Mouse (Mus musculus) splenic B cell, adult 2 months (primary cell): ENCODE measurements at regions not wholly inside any gene's neighbourhood (a gene's known extent, or its start where the extent isn't known, plus 50 kb on each side); places are given as distances from the start of the nearest gene placed in this dataset.

Experiments
- DNase-seq: peaks from one replicate; pipeline ENCODE4 v3.0.0-alpha.2; 2011; ENCODE audit warnings: low read depth, low spot score
- H3K27me3 ChIP-seq: 2 replicates; pipeline ENCODE4 v1.6.1; 2012; ENCODE audit warnings: mild to moderate bottlenecking, low read length, moderate library complexity, mixed read lengths; ENCODE audit not compliant: control insufficient read depth, poor library complexity, insufficient read depth, severe bottlenecking
- H3K36me3 ChIP-seq: 2 replicates; pipeline ENCODE4 v1.6.1; 2012; ENCODE audit warnings: mild to moderate bottlenecking, low read length, moderate library complexity, mixed read lengths; ENCODE audit not compliant: control insufficient read depth, poor library complexity, insufficient read depth, severe bottlenecking

DNA sequence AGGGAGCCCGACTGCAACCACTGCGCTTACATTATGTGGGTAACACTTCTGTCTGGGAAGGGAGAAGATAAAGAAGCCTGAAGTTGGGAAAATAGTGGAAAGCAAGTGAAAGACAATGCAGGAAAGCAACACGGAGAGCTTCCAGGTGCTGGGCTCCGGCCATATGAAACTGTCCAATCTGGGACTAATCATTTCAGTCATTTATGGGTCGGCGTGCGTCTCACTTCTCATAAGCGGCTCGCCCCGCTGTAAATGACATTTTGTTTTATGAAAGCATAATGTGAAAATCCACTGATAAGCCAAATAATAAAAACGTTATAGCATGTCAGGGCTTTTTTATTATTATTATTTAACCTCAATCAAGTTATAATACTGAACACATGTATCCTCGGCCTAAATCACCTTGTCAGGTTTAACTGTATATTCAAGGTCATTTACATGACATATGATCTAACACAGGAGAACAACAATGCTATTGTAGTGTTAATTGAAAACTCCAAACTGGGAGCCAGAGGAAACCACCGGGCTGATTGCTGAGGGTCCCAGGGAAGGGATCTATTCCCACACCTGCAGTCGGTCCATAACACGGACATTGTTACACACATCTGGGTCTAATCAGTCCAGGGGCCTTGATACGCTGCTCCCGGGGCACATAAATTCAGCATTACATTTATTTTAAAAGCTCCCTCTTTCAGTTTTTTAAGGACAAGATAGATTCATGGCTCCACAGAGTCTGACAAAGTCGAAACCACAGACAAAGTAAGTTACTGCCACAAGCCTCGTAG lies 332.4 kb downstream of the Etnk1 start:
- H3K27me3 ChIP-seq, result no peaks in the 10 kb centered on the region
- no peak for DNase-seq
- no peaks in the 10 kb centered on the region for H3K36me3 ChIP-seq

DNA sequence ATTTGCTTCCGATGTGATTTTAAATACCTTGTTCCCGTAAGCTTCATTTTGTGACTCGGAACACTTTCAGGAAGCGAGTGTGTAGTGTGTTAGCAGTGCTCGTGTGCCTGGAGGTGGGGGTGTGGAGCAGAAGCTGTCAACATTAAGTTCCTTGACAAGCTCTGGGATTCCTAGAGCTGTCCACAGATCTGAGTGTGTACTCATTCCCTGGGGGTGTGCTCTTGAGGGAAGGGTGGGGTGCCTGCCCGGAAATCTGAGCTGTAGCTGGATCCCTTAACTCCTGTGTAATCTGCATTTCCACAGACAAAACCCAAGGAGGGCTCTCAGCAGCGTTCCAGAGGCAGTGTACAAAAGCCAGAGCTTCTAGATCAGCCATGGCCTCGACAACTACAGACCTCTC lies 335.8 kb downstream of the Etnk1 start:
- H3K27me3 ChIP-seq, result no peaks in the 10 kb centered on the region
- no peaks in the 10 kb centered on the region for H3K36me3 ChIP-seq
- DNase-seq, result no peak

GRCm38 (mm10) chr6:143503953-143504352 lies 336.9 kb downstream of the Etnk1 start:
- Histone ChIP-seq H3K27me3 (no peaks in the 10 kb centered on the region), H3K36me3 (no peaks in the 10 kb centered on the region)
- no peak for DNase-seq

GRCm38 (mm10) chr6:143513459-143513858 lies 346.4 kb downstream of the Etnk1 start:
- DNase-seq, result no peak
- H3K36me3 ChIP-seq, result no peaks in the 10 kb centered on the region
- H3K27me3 ChIP-seq, result no peaks in the 10 kb centered on the region

DNA sequence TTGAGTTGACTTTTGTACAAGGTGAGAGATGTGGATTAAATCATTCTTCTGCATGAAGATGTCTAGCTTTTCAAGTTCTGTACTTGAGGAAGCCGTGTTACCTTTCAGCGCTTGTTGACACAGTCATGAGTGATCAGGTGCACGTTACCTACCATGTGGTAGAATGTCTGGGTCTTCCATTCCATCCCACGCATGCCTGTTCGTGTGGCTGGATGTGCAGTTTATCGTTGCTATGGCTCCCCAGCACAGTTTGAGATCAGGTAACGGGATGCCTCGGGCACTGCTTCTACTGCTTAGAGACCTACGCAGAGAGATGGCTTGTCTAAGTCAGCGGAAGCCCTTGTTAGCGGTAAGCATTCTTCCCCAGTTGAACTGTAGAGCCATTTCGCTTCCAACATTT lies 348.1 kb downstream of the Etnk1 start:
- Histone ChIP-seq H3K36me3 (no peaks in the 10 kb centered on the region), H3K27me3 (no peaks in the 10 kb centered on the region)
- DNase-seq, result no peak

DNA sequence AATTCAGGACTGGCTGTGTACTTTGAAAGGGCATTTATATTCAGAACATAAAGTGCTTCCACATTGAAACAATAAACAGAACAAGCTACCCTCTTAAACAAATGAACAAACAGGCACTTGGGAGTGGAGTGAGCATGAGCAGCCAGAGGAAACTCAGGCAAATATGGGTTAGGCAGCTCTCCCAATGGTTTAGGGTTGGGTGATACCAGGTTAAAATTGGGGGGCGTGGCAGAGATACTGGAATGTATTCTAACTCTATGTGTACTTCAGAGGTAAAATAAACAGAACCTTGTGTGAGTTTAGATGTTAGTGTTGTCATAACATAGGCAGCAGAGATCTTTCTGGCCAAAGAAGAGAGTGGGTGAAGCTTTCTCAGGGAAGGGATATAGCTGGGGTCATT lies 349.7 kb downstream of the Etnk1 start:
- no peak for DNase-seq
- H3K36me3 ChIP-seq, result no peaks in the 10 kb centered on the region

DNA sequence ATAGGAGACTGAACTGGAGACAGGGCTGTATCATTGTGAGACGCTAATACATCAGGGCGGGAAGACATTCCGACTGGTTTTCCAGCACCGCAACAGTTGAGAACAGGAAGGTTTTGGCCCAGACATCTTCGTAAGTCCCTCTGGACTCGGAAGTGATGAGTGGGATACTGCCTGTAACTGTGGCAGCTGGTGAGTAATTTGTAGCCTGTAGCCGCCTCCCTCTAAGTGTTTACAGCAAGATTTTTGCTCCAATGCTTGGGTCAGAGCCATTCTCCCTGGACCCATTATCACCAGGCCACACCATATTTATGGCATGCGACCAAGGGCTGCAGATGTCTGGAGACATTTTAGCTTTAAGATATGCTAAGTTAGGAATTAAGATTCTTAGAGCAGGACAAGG lies 351.5 kb downstream of the Etnk1 start:
- Histone ChIP-seq H3K27me3 (no peaks in the 10 kb centered on the region), H3K36me3 (no peaks in the 10 kb centered on the region)
- no peak for DNase-seq

More for the DNA sequence above, 349.7 kb downstream of the Etnk1 start:
- H3K27me3 ChIP-seq, result no peaks in the 10 kb centered on the region

DNA sequence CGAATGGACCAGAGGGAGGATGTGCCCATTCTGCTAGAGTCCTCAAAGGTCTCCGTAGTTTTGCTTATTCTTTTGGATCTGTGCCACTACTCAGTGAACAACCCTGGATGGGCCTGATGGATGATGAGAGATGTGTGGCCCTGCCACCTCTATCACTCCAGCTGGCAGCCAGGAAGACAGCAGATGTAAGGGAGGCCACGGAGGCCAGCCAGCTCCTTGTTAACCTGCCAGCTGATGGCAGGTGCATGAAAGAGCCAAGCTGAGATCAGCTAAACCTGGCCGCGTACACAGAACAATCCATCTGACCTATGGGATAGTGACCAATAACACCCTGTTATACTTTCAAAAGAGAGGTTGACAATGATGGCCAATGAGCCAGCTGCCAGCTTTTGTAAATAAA lies 352.6 kb downstream of the Etnk1 start:
- Histone ChIP-seq H3K36me3 (no peaks in the 10 kb centered on the region), H3K27me3 (no peaks in the 10 kb centered on the region)
- no peak for DNase-seq

GRCm38 (mm10) chr6:143525092-143525491 lies 358.1 kb downstream of the Etnk1 start:
- Histone ChIP-seq H3K36me3 (no peaks in the 10 kb centered on the region), H3K27me3 (no peaks in the 10 kb centered on the region)
- DNase-seq, result no peak

GRCm38 (mm10) chr6:143528898-143529297 lies 361.9 kb downstream of the Etnk1 start:
- DNase-seq, result no peak
- Histone ChIP-seq H3K36me3 (no peaks in the 10 kb centered on the region), H3K27me3 (no peaks in the 10 kb centered on the region)

DNA sequence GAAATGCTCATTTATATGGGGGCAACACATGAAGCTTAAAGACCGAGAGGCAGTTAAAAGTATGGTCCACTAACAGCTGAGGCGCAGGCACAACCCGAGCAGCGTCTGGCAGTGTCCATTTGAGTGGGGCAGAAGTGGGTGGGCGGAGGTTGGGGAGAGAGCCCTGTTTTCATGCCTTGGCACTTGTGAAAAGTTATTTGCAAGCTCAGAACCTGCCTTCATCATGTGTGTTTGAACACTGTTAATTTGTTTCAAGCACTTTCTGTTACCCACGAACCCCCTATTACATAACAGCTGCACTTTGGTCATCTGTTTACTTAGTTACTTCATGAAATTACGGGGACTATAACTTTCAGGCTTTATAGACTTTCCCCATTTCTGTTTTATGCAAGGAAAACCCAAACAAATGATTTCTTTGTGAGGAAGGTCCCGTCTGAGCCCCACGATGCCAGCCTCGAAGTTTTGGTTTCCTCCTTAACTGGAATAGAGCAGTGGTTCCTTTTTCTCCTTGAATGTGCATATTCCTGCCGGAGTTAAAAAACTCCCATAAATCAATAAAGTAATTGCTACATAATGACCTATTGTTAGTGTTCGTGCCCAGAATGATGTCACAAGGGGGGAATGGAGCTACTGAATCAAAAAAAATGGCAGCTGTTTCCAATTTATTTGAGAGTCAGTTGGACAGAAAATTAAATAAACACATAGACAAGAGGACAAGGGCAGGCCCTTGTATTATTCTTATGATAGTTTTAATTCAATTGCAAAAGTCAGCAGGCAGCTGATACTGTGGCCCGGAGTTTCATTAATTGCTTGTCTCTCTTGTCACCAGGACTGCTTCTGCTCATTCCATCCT lies 363.6 kb downstream of the Etnk1 start:
- Histone ChIP-seq H3K27me3 (no peaks in the 10 kb centered on the region), H3K36me3 (no peaks in the 10 kb centered on the region)
- no peak for DNase-seq

- H3K27me3 ChIP-seq, result no peaks in the 10 kb centered on the region
- no peak for DNase-seq
These were observed 364.5 kb downstream of the Etnk1 start for GRCm38 (mm10) chr6:143531477-143531876.

GRCm38 (mm10) chr6:143532380-143532779 lies 365.4 kb downstream of the Etnk1 start:
- H3K36me3 ChIP-seq, result no peaks in the 10 kb centered on the region
- no peak for DNase-seq
- H3K27me3 ChIP-seq, result no peaks in the 10 kb centered on the region

More at GRCm38 (mm10) chr6:143531477-143531876, 364.5 kb downstream of the Etnk1 start:
- no peaks in the 10 kb centered on the region for H3K36me3 ChIP-seq

DNA sequence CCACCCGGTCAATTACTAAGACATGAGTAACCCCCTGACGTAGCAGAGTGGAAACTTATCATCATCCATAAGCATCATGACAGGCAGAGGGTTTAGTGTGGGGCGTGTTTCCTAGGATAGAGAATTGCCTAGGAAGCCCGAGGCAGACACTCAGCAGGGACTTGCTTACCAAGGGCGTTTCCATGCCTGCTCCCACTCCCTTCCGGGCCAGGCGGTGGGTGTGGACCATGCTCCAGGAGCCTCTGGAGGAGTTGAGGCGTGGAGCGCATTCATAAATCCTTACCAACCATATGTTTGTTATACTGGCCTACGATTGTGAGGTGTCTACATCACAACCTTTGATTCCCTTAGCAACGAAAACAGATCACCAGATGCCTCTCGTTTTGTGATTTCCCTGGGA lies 368.2 kb downstream of the Etnk1 start:
- DNase-seq, result no peak
- H3K27me3 ChIP-seq, result no peaks in the 10 kb centered on the region
- no peaks in the 10 kb centered on the region for H3K36me3 ChIP-seq

- no peaks in the 10 kb centered on the region for H3K36me3 ChIP-seq
- no peak for DNase-seq
- H3K27me3 ChIP-seq, result no peaks in the 10 kb centered on the region
These were observed 368.7 kb downstream of the Etnk1 start for GRCm38 (mm10) chr6:143535726-143536125.
